Mouse (Mus musculus): ENCODE results near the gene Tinf2. TPM values are rescaled to one million over a fixed set of nuclear protein-coding genes. Genes with fewer than 3 reads are reported as not detected.
A peak's percentile ranks its signal among the peaks of the same experiment; 100 is the strongest.

Gene Tinf2
- total RNA-seq, 2 experiments from 2014 or later = 30.8 to 35.6 TPM

DNA sequence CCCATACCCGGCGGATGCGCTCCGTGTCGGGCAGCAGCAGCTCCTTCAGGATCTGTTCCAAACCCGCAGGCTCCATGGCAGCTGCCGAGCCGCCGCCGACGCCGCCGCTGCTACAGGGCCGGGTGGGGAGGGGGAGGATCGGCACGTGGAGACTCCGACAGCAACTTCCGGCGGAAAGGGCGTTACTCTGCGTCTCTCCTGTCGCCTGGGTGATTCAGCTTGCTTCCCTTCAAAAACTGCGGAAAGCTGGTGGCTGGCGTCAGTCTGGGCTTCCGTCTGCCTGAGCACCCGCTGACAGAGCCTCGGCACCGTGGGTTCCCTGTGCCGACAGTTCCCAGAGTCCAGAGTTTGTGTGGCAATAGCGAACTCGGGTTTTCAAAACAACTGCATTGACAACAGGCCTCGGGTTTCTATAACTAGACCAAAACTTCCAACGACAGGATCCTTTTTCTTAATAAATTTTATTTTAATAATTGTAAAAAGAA is 46.1 kb downstream of the Tinf2 start, which contains the start of gene Ipo4:
Gene Ipo4, minus strand, starts transcription at position 435 of the 485 bp plus-strand sequence.
- peak; percentile 93 to 94 for DNase-seq

DNA sequence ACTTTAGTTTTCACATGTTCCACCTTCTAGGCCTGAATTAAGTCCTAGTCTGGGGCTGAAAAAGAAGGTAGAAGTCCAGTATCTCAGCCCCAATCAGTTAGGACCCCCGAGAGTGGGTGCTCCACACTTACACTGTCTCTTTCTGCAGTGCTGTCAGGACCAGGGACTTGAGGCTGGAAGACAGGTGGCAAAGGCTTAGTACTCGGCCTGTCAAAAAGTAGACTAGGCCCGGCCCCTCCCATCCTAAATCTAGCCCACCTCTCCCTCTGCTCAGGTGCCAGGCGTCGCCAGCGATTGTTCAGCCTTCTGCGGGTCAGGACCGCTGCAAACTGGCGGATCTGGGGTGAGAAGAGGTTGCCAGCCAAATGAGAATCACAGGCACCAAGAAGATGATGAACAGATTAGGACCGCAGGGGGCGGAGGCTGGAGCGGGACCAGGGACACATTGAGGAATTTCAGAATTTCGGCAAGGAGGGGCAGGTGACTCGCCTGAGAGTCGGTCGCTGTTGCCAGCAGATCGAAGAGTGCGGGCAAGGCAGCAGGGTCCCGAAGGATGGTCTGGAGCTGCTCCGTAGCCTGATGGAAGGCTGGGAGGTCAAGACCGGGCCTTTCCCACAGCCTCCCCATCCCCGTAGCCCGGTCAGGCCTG is 46.6 kb downstream of the Tinf2 start:
- DNase-seq = peak; percentile 59 to 60

DNA sequence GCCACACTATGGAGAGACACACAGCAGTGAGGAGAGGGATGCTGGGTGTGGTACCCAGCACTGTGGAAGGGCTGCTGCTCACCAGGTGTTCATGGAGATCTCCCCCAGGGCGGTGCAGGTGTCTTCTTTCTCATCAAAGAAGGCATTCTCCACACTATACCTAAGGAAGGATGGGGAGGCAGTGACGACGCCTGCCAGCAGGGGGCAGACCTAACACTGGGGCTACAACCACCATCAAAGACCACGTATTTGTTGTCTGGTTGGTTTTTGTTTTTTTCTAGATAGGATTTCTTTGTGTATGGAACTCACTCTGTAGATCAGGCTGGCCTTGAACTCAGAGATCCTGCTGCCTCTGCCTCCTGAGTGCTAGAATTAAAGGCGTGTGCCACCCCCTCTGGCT is 52.3 kb downstream of the Tinf2 start:
- DNase-seq = peak; percentile 66 to 77

DNA sequence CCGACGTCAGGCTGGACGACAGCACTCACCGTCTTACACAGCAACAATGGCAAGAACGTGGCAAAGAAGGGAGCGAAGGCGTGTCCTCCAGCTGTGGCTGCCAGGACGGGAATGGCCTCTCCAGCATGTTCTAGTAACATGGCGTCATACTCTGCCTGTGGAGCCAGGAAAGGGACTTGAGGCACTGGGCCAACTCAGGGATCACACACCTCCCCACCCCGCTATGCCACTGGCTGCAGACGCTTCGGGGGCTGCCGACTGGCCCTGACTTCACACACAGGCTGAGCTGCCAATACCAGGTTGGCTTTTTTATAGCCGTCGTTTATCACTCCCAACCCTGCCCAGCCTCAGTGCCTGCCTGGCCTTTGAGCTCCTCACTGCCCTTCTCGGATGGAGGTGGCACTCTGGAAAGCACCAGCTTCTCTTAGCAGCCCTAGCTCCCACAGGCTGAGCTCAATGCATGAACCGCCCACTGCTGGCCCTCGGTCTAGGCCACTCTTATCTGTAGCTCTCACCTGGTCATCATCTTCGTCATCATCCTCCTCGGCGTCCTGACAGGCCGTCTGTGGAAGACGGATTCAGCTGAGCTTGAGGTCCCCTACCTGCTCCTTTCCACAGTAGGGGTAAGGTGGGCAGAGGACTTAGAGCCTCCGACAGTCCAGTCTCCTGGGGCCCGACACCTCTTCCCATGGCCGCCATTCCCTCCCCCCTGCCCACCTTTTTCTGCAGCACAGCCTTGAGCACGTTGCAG is 53.4 kb downstream of the Tinf2 start:
- no peak for DNase-seq

Other genes with a start within 250 kb of the Tinf2 start
- gene Dhrs4, start 203.1 kb downstream of the Tinf2 start, total RNA-seq (2021) = 10 to 100 TPM; 90.2 to 91.6 TPM
- gene Carmil3, start 191.2 kb downstream of the Tinf2 start, total RNA-seq (2021) = 1 to 10 TPM; 3.6 to 4.6 TPM
- gene Cpne6, start 171.4 kb downstream of the Tinf2 start, total RNA-seq (2021) = not detected
- not detected for gene Nrl, start 156.8 kb downstream of the Tinf2 start, total RNA-seq (2021)
- gene Pck2, start 141.6 kb downstream of the Tinf2 start, total RNA-seq (2021) = 10 to 100 TPM; 29.4 to 39.9 TPM
- gene Dcaf11, start 121.8 kb downstream of the Tinf2 start, total RNA-seq (2021) = 100 to 1,000 TPM; 110 to 139 TPM
- gene A730061H03Rik, start 121.4 kb downstream of the Tinf2 start, total RNA-seq (2021) = 1 to 10 TPM in 1 of 2 experiments, not detected in 1; 1.0 TPM
- 1 to 10 TPM in 1 of 2 experiments, under 1 TPM in 1; 0.63 to 1.5 TPM for gene Fitm1, start 106.2 kb downstream of the Tinf2 start, total RNA-seq (2021)
- gene Psme1, start 103.7 kb downstream of the Tinf2 start, total RNA-seq (2021) = 100 to 1,000 TPM; 203 to 361 TPM
- 10 to 100 TPM; 28.0 to 45.9 TPM for gene Emc9, start 96.5 kb downstream of the Tinf2 start, total RNA-seq (2021)
- gene Psme2, start 90.7 kb downstream of the Tinf2 start, total RNA-seq (2021) = 100 to 1,000 TPM; 311 to 396 TPM
- 10 to 100 TPM; 33.7 to 33.9 TPM for gene Rnf31, start 90.1 kb downstream of the Tinf2 start, total RNA-seq (2021)
- gene Irf9, start 78.2 kb downstream of the Tinf2 start, total RNA-seq (2021) = 10 to 100 TPM; 30.3 to 30.6 TPM
- gene Rec8, start 63.8 kb downstream of the Tinf2 start, total RNA-seq (2021) = 1 to 10 TPM; 5.8 to 6.6 TPM
- 100 to 1,000 TPM; 112 to 157 TPM for gene Ipo4, start 45.9 kb downstream of the Tinf2 start, total RNA-seq (2021)
- gene Gm49378, start 43.9 kb downstream of the Tinf2 start, total RNA-seq (2021) = not detected
- 10 to 100 TPM; 83.2 to 98.1 TPM for gene Tm9sf1, start 38.0 kb downstream of the Tinf2 start, total RNA-seq (2021)
- gene Tssk4, start 31.6 kb downstream of the Tinf2 start, total RNA-seq (2021) = 1 to 10 TPM; 1.6 to 1.7 TPM
- 10 to 100 TPM; 43.6 to 76.9 TPM for gene Mdp1, start 21.3 kb downstream of the Tinf2 start, total RNA-seq (2021)
- 10 to 100 TPM; 26.6 to 28.9 TPM for gene Gmpr2, start 9.9 kb downstream of the Tinf2 start, total RNA-seq (2021)
- gene Nedd8, start 9.7 kb downstream of the Tinf2 start, total RNA-seq (2021) = 100 to 1,000 TPM; 335 to 393 TPM
- gene Tgm1, start 32.1 kb upstream of the Tinf2 start, total RNA-seq (2021) = under 1 TPM; 0.26 TPM
- gene Rabggta, start 40.4 kb upstream of the Tinf2 start, total RNA-seq (2021) = 10 to 100 TPM; 17.2 to 25.1 TPM
- gene Dhrs1, start 63.9 kb upstream of the Tinf2 start, total RNA-seq (2021) = 10 to 100 TPM; 72.7 to 73.2 TPM
- 10 to 100 TPM; 17.3 to 20.7 TPM for gene Nop9, start 63.9 kb upstream of the Tinf2 start, total RNA-seq (2021)
- gene Cideb, start 76.6 kb upstream of the Tinf2 start, total RNA-seq (2021) = 1 to 10 TPM in 1 of 2 experiments, under 1 TPM in 1; 0.93 to 1.3 TPM
- not detected for gene Ltb4r2, start 79.6 kb upstream of the Tinf2 start, total RNA-seq (2021)
- gene Ltb4r1, start 84.1 kb upstream of the Tinf2 start, total RNA-seq (2021) = under 1 TPM; 0.66 to 0.79 TPM
- gene Adcy4, start 102.3 kb upstream of the Tinf2 start, total RNA-seq (2021) = 10 to 100 TPM in 1 of 2 experiments, 1 to 10 TPM in 1; 6.7 to 13.8 TPM
- 1 to 10 TPM; 4.5 to 5.3 TPM for gene Ripk3, start 107.0 kb upstream of the Tinf2 start, total RNA-seq (2021)
- 10 to 100 TPM; 19.2 to 26.0 TPM for gene Nfatc4, start 141.3 kb upstream of the Tinf2 start, total RNA-seq (2021)
- gene Nynrin, start 172.2 kb upstream of the Tinf2 start, total RNA-seq (2021) = 10 to 100 TPM in 1 of 2 experiments, 1 to 10 TPM in 1; 9.4 to 10.7 TPM
- under 1 TPM in 1 of 2 experiments, not detected in 1; 0.13 TPM for gene Cbln3, start 202.6 kb upstream of the Tinf2 start, total RNA-seq (2021)
- gene Khnyn, start 203.1 kb upstream of the Tinf2 start, total RNA-seq (2021) = 10 to 100 TPM; 16.6 to 17.0 TPM
- 10 to 100 TPM; 51.6 to 73.8 TPM for gene Sdr39u1, start 218.5 kb upstream of the Tinf2 start, total RNA-seq (2021)